Mouse (Mus musculus): ENCODE data around the gene Ankrd63. TPM values are rescaled to one million over a fixed set of nuclear protein-coding genes. Genes with fewer than 3 reads are reported as not detected.

Ankrd63 gene
- polyA plus RNA-seq, 1 experiment from 2014 or later, result not detected

GRCm38 (mm10) chr2:118716677-118717076 is 12.9 kb upstream of the Ankrd63 start:
- no peaks in the 10 kb centered on the region for H3K9me3 ChIP-seq
- no peak overlapping the region for H3K9ac ChIP-seq
- no peak overlapping the region for H3K4me3 ChIP-seq
- ATAC-seq (ENCODE audit: low FRiP score, low read depth), result no peak
- H3K27ac ChIP-seq, result no peak overlapping the region
- WGBS, result 86% methylated on average over 5 of the region's 5 CpGs
- H3K4me2 ChIP-seq (replicated peaks), result no peak overlapping the region
- H3K27me3 ChIP-seq (replicated peaks), result peaks cover 32% of the 10 kb centered on the region
- peaks cover 6% of the 10 kb centered on the region for H3K4me1 ChIP-seq
- H3K36me3 ChIP-seq, result no peaks in the 10 kb centered on the region

GRCm38 (mm10) chr2:118714230-118714629 is 10.5 kb upstream of the Ankrd63 start:
- H3K4me3 ChIP-seq, result no peak overlapping the region
- peaks cover 55% of the 10 kb centered on the region for H3K27me3 ChIP-seq (replicated peaks)
- no peak for ATAC-seq (ENCODE audit: low FRiP score, low read depth)
- no peak overlapping the region for H3K27ac ChIP-seq
- WGBS, result 23% methylated on average over 4 of the region's 4 CpGs
- no peak overlapping the region for H3K9ac ChIP-seq
- peaks cover 18% of the 10 kb centered on the region for H3K4me1 ChIP-seq
- no peak overlapping the region for H3K4me2 ChIP-seq (replicated peaks)
- H3K9me3 ChIP-seq, result no peaks in the 10 kb centered on the region
- no peaks in the 10 kb centered on the region for H3K36me3 ChIP-seq

- peaks cover 61% of the 10 kb centered on the region for H3K27me3 ChIP-seq (replicated peaks)
These were observed 9.9 kb upstream of the Ankrd63 start for GRCm38 (mm10) chr2:118713631-118714030.

GRCm38 (mm10) chr2:118711038-118711494 is 7.3 kb upstream of the Ankrd63 start:
- no peaks in the 10 kb centered on the region for H3K9me3 ChIP-seq
- H3K9ac ChIP-seq, result peak overlapping the region; percentile 18; the same call in 1 of the 2 replicates
- H3K27ac ChIP-seq, result no peak overlapping the region
- peaks cover 80% of the 10 kb centered on the region for H3K27me3 ChIP-seq (replicated peaks)
- H3K4me1 ChIP-seq, result peaks cover 21% of the 10 kb centered on the region
- ATAC-seq (ENCODE audit: low FRiP score, low read depth), result peak; percentile 67
- peak overlapping the region; percentile 34 for H3K4me3 ChIP-seq
- under 1% methylated on average over 36 of the region's 36 CpGs for WGBS
- peak overlapping the region; percentile 81 for H3K4me2 ChIP-seq (replicated peaks)
- no peaks in the 10 kb centered on the region for H3K36me3 ChIP-seq

More at GRCm38 (mm10) chr2:118713631-118714030, 9.9 kb upstream of the Ankrd63 start:
- H3K4me2 ChIP-seq (replicated peaks), result no peak overlapping the region
- 92% methylated on average over 6 of the region's 6 CpGs for WGBS
- no peaks in the 10 kb centered on the region for H3K9me3 ChIP-seq
- H3K9ac ChIP-seq, result no peak overlapping the region
- H3K4me1 ChIP-seq, result peaks cover 18% of the 10 kb centered on the region
- ATAC-seq (ENCODE audit: low FRiP score, low read depth), result no peak
- no peak overlapping the region for H3K4me3 ChIP-seq
- H3K27ac ChIP-seq, result no peak overlapping the region
- H3K36me3 ChIP-seq, result no peaks in the 10 kb centered on the region

- Histone ChIP-seq H3K4me2 (replicated peaks) (no peak overlapping the region), H3K36me3 (no peaks in the 10 kb centered on the region), H3K4me1 (peaks cover 21% of the 10 kb centered on the region), H3K27me3 (replicated peaks) (peaks cover 87% of the 10 kb centered on the region), H3K9ac (no peak overlapping the region), H3K4me3 (no peak overlapping the region), H3K27ac (no peak overlapping the region), H3K9me3 (no peaks in the 10 kb centered on the region)
- ATAC-seq (ENCODE audit: low FRiP score, low read depth), result no peak
- 30% methylated on average over 4 of the region's 4 CpGs for WGBS
These were observed 6.0 kb upstream of the Ankrd63 start for GRCm38 (mm10) chr2:118709655-118710221.

GRCm38 (mm10) chr2:118708472-118708871 is 4.7 kb upstream of the Ankrd63 start:
- Histone ChIP-seq H3K27ac (no peak overlapping the region), H3K4me2 (replicated peaks) (no peak overlapping the region), H3K9me3 (no peaks in the 10 kb centered on the region), H3K9ac (no peak overlapping the region), H3K4me3 (no peak overlapping the region), H3K4me1 (peaks cover 26% of the 10 kb centered on the region), H3K36me3 (no peaks in the 10 kb centered on the region), H3K27me3 (replicated peaks) (peaks cover 99% of the 10 kb centered on the region)
- no peak for ATAC-seq (ENCODE audit: low FRiP score, low read depth)
- 75% methylated on average over 4 of the region's 4 CpGs for WGBS

- peaks cover 34% of the 10 kb centered on the region for H3K4me1 ChIP-seq
- ATAC-seq (ENCODE audit: low FRiP score, low read depth), result no peak
- 9% methylated on average over 6 of the region's 6 CpGs for WGBS
- no peaks in the 10 kb centered on the region for H3K36me3 ChIP-seq
- H3K9me3 ChIP-seq, result no peaks in the 10 kb centered on the region
- H3K9ac ChIP-seq, result no peak overlapping the region
- no peak overlapping the region for H3K4me3 ChIP-seq
- peaks cover 99% of the 10 kb centered on the region for H3K27me3 ChIP-seq (replicated peaks)
- H3K27ac ChIP-seq, result no peak overlapping the region
- no peak overlapping the region for H3K4me2 ChIP-seq (replicated peaks)
These were observed 2.7 kb upstream of the Ankrd63 start for GRCm38 (mm10) chr2:118706436-118706835.

- peak; percentile 18; the same call in 1 of the 2 replicates for ATAC-seq (ENCODE audit: low FRiP score, low read depth)
- peak overlapping the region; percentile 70 for H3K4me2 ChIP-seq (replicated peaks)
- H3K9me3 ChIP-seq, result no peaks in the 10 kb centered on the region
- peak overlapping the region; percentile 35 for H3K9ac ChIP-seq
- H3K4me3 ChIP-seq, result peak overlapping the region; percentile 37
- WGBS, result under 1% methylated on average over 93 of the region's 93 CpGs
- H3K4me1 ChIP-seq, result peaks cover 32% of the 10 kb centered on the region
- no peaks in the 10 kb centered on the region for H3K36me3 ChIP-seq
- H3K27ac ChIP-seq, result no peak overlapping the region
- peaks cover 94% of the 10 kb centered on the region for H3K27me3 ChIP-seq (replicated peaks)
These were observed 641 bp downstream of the Ankrd63 start for GRCm38 (mm10) chr2:118702883-118703761.

- no peak for ATAC-seq (ENCODE audit: low FRiP score, low read depth)
- Histone ChIP-seq H3K4me1 (peaks cover 32% of the 10 kb centered on the region), H3K4me2 (replicated peaks) (peak overlapping the region; percentile 70), H3K9ac (peak overlapping the region; percentile 35; the same call in 1 of the 2 replicates), H3K9me3 (no peaks in the 10 kb centered on the region), H3K36me3 (no peaks in the 10 kb centered on the region), H3K4me3 (peak overlapping the region; percentile 37), H3K27ac (no peak overlapping the region), H3K27me3 (replicated peaks) (peaks cover 92% of the 10 kb centered on the region)
- 2% methylated on average over 51 of the region's 51 CpGs for WGBS
These were observed 1.5 kb downstream of the Ankrd63 start for GRCm38 (mm10) chr2:118701971-118702882.

- peaks cover 92% of the 10 kb centered on the region for H3K27me3 ChIP-seq (replicated peaks)
- no peak overlapping the region for H3K4me3 ChIP-seq
- peaks cover 29% of the 10 kb centered on the region for H3K4me1 ChIP-seq
- no peak for ATAC-seq (ENCODE audit: low FRiP score, low read depth)
- 3% methylated on average over 5 of the region's 5 CpGs for WGBS
- no peaks in the 10 kb centered on the region for H3K9me3 ChIP-seq
- no peak overlapping the region for H3K27ac ChIP-seq
- no peak overlapping the region for H3K9ac ChIP-seq
- H3K4me2 ChIP-seq (replicated peaks), result peak overlapping the region; percentile 50
- no peaks in the 10 kb centered on the region for H3K36me3 ChIP-seq
These were observed 2.6 kb downstream of the Ankrd63 start for GRCm38 (mm10) chr2:118701161-118701560.

- ATAC-seq (ENCODE audit: low FRiP score, low read depth), result peak; percentile 38
These were observed 3.3 kb downstream of the Ankrd63 start for GRCm38 (mm10) chr2:118700179-118701062.

More at GRCm38 (mm10) chr2:118700179-118701062, 3.3 kb downstream of the Ankrd63 start:
- Histone ChIP-seq H3K36me3 (no peaks in the 10 kb centered on the region), H3K9ac (no peak overlapping the region), H3K4me1 (peaks cover 33% of the 10 kb centered on the region), H3K27me3 (replicated peaks) (peaks cover 89% of the 10 kb centered on the region), H3K4me2 (replicated peaks) (peak overlapping the region; percentile 50), H3K9me3 (no peaks in the 10 kb centered on the region), H3K27ac (no peak overlapping the region), H3K4me3 (peak overlapping the region; percentile 13; the same call in 1 of the 2 replicates)
- WGBS, result 1% methylated on average over 32 of the region's 32 CpGs

Data from neural tube, embryonic 12.5 days (tissue).